Mouse (Mus musculus) testis, adult 2 months (tissue): ENCODE measurements at regions not wholly inside any gene's neighbourhood (a gene's known extent, or its start where the extent isn't known, plus 50 kb on each side); places are given as distances from the start of the nearest gene placed in this dataset.

Experiments
- CTCF ChIP-seq: fragments of 200-500 bp; IDR thresholded peaks from 2 replicates; pipeline ENCODE4 v1.5.1; 2012; ENCODE audit warnings: low read depth, mild to moderate bottlenecking, inconsistent platforms, low read length, moderate library complexity; ENCODE audit not compliant: control insufficient read depth, insufficient read depth, insufficient replicate concordance
- POLR2A ChIP-seq: fragments of 200-500 bp; IDR thresholded peaks from 2 replicates; pipeline ENCODE4 v1.6.1; 2012; ENCODE audit warnings: low read depth, mild to moderate bottlenecking, inconsistent platforms, low read length, moderate library complexity; ENCODE audit not compliant: control insufficient read depth

DNA sequence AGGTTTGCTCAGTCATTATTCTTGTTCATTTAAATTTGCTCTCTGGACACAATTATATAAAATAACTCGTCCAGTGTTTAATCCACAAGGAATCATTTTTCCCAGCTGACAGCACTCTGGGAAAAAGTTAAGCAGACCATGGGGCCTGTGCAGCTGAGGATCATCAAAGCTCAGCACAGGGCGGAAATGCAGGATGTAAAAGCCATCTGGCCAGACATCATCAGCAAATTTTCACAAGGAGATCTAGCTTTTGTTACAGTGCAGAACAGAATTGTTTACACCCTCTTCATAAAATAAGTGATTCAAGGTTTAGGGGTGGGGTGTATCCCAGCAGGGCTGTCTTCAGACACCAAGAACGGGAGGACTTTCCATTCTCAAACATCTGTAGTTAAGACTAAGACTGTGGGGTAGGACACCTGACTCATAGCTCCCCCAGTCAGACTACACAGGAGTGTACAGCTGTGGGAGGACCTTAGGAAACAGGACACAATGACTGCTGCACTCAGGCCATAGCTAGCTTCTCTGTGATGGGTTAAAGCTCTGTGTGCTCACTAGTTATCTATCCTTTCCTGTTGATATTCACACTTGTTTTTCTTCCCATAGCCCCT is 87.3 kb upstream of the Pde3a start:
- TF ChIP-seq POLR2A (no peak), CTCF (no peak)
